Mouse (Mus musculus) left cerebral cortex, postnatal 36 days (tissue): ENCODE measurements at regions not wholly inside any gene's neighbourhood (a gene's known extent, or its start where the extent isn't known, plus 50 kb on each side); places are given as distances from the start of the nearest gene placed in this dataset.

Experiments used
- DNase-seq, 2 experiments: peaks; one replicate each; pipeline ENCODE4 v3.0.0; 2021 to 2022; ENCODE audit warnings: low spot score in 2 of 2, mixed read lengths in 1 of 2
- intact Hi-C: fragments of 180-260 bp; cut with DNase I; formaldehyde crosslinking; loops from one replicate; pipeline ENCODE4 v1.15.1; 2025

- no peak for DNase-seq
- intact Hi-C loops: no loop called here
Observed at GRCm38 (mm10) chr9:61297385-61297784, 74.8 kb upstream of the Tle3 start.

- intact Hi-C loops: no loop called here
Observed at GRCm38 (mm10) chr9:61299873-61300560, 72.1 kb upstream of the Tle3 start.

GRCm38 (mm10) chr9:61301070-61301469 lies 71.1 kb upstream of the Tle3 start:
- intact Hi-C loops: no loop called here
- DNase-seq: no peak

More at GRCm38 (mm10) chr9:61299873-61300560, 72.1 kb upstream of the Tle3 start:
- DNase-seq: no peak

GRCm38 (mm10) chr9:61302724-61303123 lies 69.4 kb upstream of the Tle3 start:
- intact Hi-C loops: no loop called here
- no peak for DNase-seq

- intact Hi-C loops: no loop called here
- DNase-seq: no peak
Observed at GRCm38 (mm10) chr9:61306306-61306705, 65.9 kb upstream of the Tle3 start.

- intact Hi-C loops: no loop called here
Observed at GRCm38 (mm10) chr9:61309096-61309495, 63.1 kb upstream of the Tle3 start.

GRCm38 (mm10) chr9:61309768-61310493 lies 62.2 kb upstream of the Tle3 start:
- DNase-seq: no peak
- intact Hi-C loops: no loop called here

More at GRCm38 (mm10) chr9:61309096-61309495, 63.1 kb upstream of the Tle3 start:
- no peak for DNase-seq

- no peak for DNase-seq
- intact Hi-C loops: no loop called here
Observed at GRCm38 (mm10) chr9:61310574-61310973, 61.6 kb upstream of the Tle3 start.

- no peak for DNase-seq
- intact Hi-C loops: no loop called here
Observed at GRCm38 (mm10) chr9:61311604-61312003, 60.6 kb upstream of the Tle3 start.

- DNase-seq: no peak
- intact Hi-C loops: no loop called here
Observed at GRCm38 (mm10) chr9:61314630-61315179, 57.5 kb upstream of the Tle3 start.

- DNase-seq: no peak
- intact Hi-C loops: no loop called here
Observed at GRCm38 (mm10) chr9:61315371-61316298, 56.5 kb upstream of the Tle3 start.

- intact Hi-C loops: no loop called here
- DNase-seq: no peak
Observed at GRCm38 (mm10) chr9:61316442-61316841, 55.7 kb upstream of the Tle3 start.

GRCm38 (mm10) chr9:61319721-61320120 lies 52.4 kb upstream of the Tle3 start:
- no peak for DNase-seq
- intact Hi-C loops: no loop called here

GRCm38 (mm10) chr9:61321314-61321713 lies 50.9 kb upstream of the Tle3 start:
- DNase-seq: no peak
- intact Hi-C loops: no loop called here

- intact Hi-C loops: no loop called here
- no peak for DNase-seq
Observed at GRCm38 (mm10) chr9:61321825-61322224, 50.3 kb upstream of the Tle3 start.

GRCm38 (mm10) chr9:61322333-61322732 lies 49.8 kb upstream of the Tle3 start:
- intact Hi-C loops: no loop called here
- DNase-seq: no peak
